ENCODE assay signal across 13 mouse cellular contexts in the genomic region with DNA sequence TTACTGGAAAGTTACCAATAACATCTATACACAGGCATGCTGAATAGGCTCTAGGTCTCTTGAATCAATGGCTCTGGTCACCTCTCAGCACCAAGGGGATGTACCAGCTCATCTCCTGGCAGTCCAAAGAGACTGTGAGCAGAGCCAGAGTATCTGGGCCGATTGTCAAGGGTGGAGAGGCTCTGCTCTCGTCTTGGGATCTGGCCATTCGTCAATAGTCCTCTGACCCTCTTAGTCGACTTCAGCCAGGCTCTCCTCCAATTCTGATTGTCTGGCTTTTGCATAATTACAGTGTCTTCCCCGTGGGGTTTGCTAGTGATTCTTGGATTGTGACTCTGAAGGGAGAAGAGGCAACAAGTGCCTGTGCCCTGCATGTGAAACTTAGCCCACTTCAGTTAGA. TPM values are rescaled to one million over a fixed set of nuclear protein-coding genes. Genes with fewer than 3 reads are reported as not detected.
DNase-seq lines count a peak whose midpoint lies in the region; ATAC-seq lines count a peak whose summit lies in the region.
"Had no signal": no experiment of that assay in that cellular context is flagged by ENCODE, and none has a peak within 500 bp of the region (broad histone marks: within the 10 kb centered on the region; RNA-seq: fewer than 3 reads in every experiment).

No protein-coding gene starts in this region.

- no peaks in the 10 kb centered on the region for H3K27me3 ChIP-seq in hindbrain, embryonic 15.5 days
- no peaks in the 10 kb centered on the region for H3K27me3 ChIP-seq in hindbrain, embryonic 11.5 days (ENCODE audit: control insufficient read depth, insufficient read depth, low read length)
- H3K27me3 ChIP-seq in midbrain, embryonic 14.5 days (ENCODE audit: control insufficient read depth, insufficient read depth, low read length) = no peaks in the 10 kb centered on the region

- no peak overlapping the region for H3K27ac ChIP-seq in hindbrain, embryonic 15.5 days (replicated peaks)
- no peak overlapping the region for H3K27ac ChIP-seq in hindbrain, embryonic 11.5 days (ENCODE audit: low read depth, low read length)
- H3K27ac ChIP-seq in midbrain, embryonic 14.5 days (replicated peaks; ENCODE audit: low read depth, low read length) = no peak overlapping the region
- H3K27ac ChIP-seq: forebrain, embryonic 12.5 days had no signal

- no peak overlapping the region for H3K4me3 ChIP-seq in hindbrain, embryonic 15.5 days
- no peak overlapping the region for H3K4me3 ChIP-seq in hindbrain, embryonic 11.5 days (ENCODE audit: low read depth, low read length)
- H3K4me3 ChIP-seq in midbrain, embryonic 14.5 days (replicated peaks; ENCODE audit: low read depth, low read length) = no peak overlapping the region
- H3K4me3 ChIP-seq: forebrain, embryonic 12.5 days had no signal

- no peaks in the 10 kb centered on the region for H3K36me3 ChIP-seq in hindbrain, embryonic 15.5 days
- H3K36me3 ChIP-seq in hindbrain, embryonic 11.5 days (ENCODE audit: control insufficient read depth, insufficient read depth, low read length) = no peaks in the 10 kb centered on the region
- H3K36me3 ChIP-seq in midbrain, embryonic 14.5 days (ENCODE audit: control insufficient read depth, insufficient read depth, low read length) = no peaks in the 10 kb centered on the region
- H3K36me3 ChIP-seq: forebrain, embryonic 12.5 days had no signal

- ATAC-seq in hindbrain, embryonic 15.5 days (ENCODE audit: low FRiP score, low read depth) = no peak
- ATAC-seq in hindbrain, embryonic 11.5 days (ENCODE audit: low FRiP score) = no peak
- no peak for ATAC-seq in midbrain, embryonic 14.5 days (ENCODE audit: low FRiP score, low TSS enrichment)
- ATAC-seq: intestine, postnatal 0 days had no signal

- DNase-seq in hindbrain, embryonic 11.5 days (ENCODE audit: low spot score) = no peak
- DNase-seq in cerebellum, adult 9-10 months = peak; percentile 52
- DNase-seq in heart, adult 8-10 months (ENCODE audit: low spot score) = peak; percentile 41
- no peak for DNase-seq in midbrain, embryonic 14.5 days
- no peak for DNase-seq in spleen, postnatal 4 days (ENCODE audit: low spot score in 2 of 2)
- no peak for DNase-seq in left cerebral cortex, adult 11 months (ENCODE audit: low spot score)
- DNase-seq: lung, adult 2 months; thymus, adult 18-20 months had no signal

- H3K4me2 ChIP-seq in hindbrain, embryonic 15.5 days = peak overlapping the region; percentile 92
- H3K4me2 ChIP-seq in hindbrain, embryonic 11.5 days (replicated peaks; ENCODE audit: low read depth, low read length) = no peak overlapping the region
- H3K4me2 ChIP-seq in midbrain, embryonic 14.5 days (ENCODE audit: low read length) = peak overlapping the region; percentile 83
- H3K4me2 ChIP-seq: forebrain, embryonic 12.5 days had no signal

- 44% methylated on average over 5 of the region's 5 CpGs for WGBS in hindbrain, embryonic 15.5 days
- WGBS in hindbrain, embryonic 11.5 days = 66% methylated on average over 5 of the region's 5 CpGs
- 48% methylated on average over 5 of the region's 5 CpGs for WGBS in midbrain, embryonic 14.5 days

- H3K4me1 ChIP-seq in hindbrain, embryonic 15.5 days (replicated peaks) = peaks cover 26% of the 10 kb centered on the region
- H3K4me1 ChIP-seq in hindbrain, embryonic 11.5 days (replicated peaks; ENCODE audit: control insufficient read depth, insufficient read depth, low read length) = peaks cover 2% of the 10 kb centered on the region; the same call in 1 of the 2 replicates
- H3K4me1 ChIP-seq in midbrain, embryonic 14.5 days (ENCODE audit: control insufficient read depth, insufficient read depth, low read length) = 0 out of 2 replicates have a peak, but pooled peaks cover 7% of the 10 kb centered on the region

- H3K9ac ChIP-seq in hindbrain, embryonic 15.5 days = no peak overlapping the region
- no peak overlapping the region for H3K9ac ChIP-seq in hindbrain, embryonic 11.5 days (ENCODE audit: low read depth, low read length)
- no peak overlapping the region for H3K9ac ChIP-seq in midbrain, embryonic 14.5 days (replicated peaks; ENCODE audit: low read length)
- H3K9ac ChIP-seq: forebrain, embryonic 12.5 days had no signal

- H3K9me3 ChIP-seq in hindbrain, embryonic 15.5 days = no peaks in the 10 kb centered on the region
- no peaks in the 10 kb centered on the region for H3K9me3 ChIP-seq in hindbrain, embryonic 11.5 days (ENCODE audit: control insufficient read depth, low read length)
- no peaks in the 10 kb centered on the region for H3K9me3 ChIP-seq in midbrain, embryonic 14.5 days (ENCODE audit: control insufficient read depth, low read length)
- H3K9me3 ChIP-seq: forebrain, embryonic 12.5 days had no signal

RNA-seq across cellular contexts. Expression of gene Esrrg, which starts 41.3 kb away (rescaled TPM):
- polyA plus RNA-seq in hindbrain, embryonic 15.5 days (2015; fragmentation: Nextera tagmentation; extraction: Ambion mirVana) = 33.2 and 36.6 TPM in 2 replicates
- polyA plus RNA-seq in hindbrain, embryonic 11.5 days (2014; fragmentation: Nextera tagmentation; extraction: Ambion mirVana) = 10.2 and 14.6 TPM in 2 replicates
- 10 to 100 TPM; 44.1 to 47.4 (median 45.1) TPM for total RNA-seq in heart, adult 8-10 months (2022)
- polyA plus RNA-seq in midbrain, embryonic 14.5 days (2014; fragmentation: Nextera tagmentation; extraction: Ambion mirVana) = 32.8 and 34.5 TPM in 2 replicates
- total RNA-seq: common myeloid progenitor, adult 5-6 weeks; monocyte, adult 5-6 weeks had no signal

Comparison
In these comparisons a context has a peak if more than half of its experiments do, and no peak if none do; other contexts are left out.
1. DNase-seq: peak in cerebellum, adult 9-10 months (single experiment) and heart, adult 8-10 months (single experiment); none in hindbrain, embryonic 11.5 days (single experiment), midbrain, embryonic 14.5 days (single experiment), spleen, postnatal 4 days (0 of 2) and left cerebral cortex, adult 11 months (single experiment).